Mouse (Mus musculus) left cerebral cortex, adult 8-10 months (tissue): ENCODE results near the gene Wdr62. TPM values are rescaled to one million over a fixed set of nuclear protein-coding genes. Genes with fewer than 3 reads are reported as not detected.
A peak's percentile ranks its signal among the peaks of the same experiment; 100 is the strongest.
"Not testable (repeated sequence)": the region's sequence is repeated elsewhere in the genome, so short reads cannot be mapped to it uniquely, and the experiment has no call there.

Source experiments
- DNase-seq, 2 experiments: peaks; one replicate each; pipeline ENCODE4 v3.0.0; 2022; ENCODE audit warnings: low spot score in 2 of 2
- total RNA-seq, 4 experiments: library from RNA; stranded (reverse); gene quantifications; 2 replicates each; pipeline ENCODE4 v1.2.4; 2022

Gene Wdr62
- total RNA-seq, 4 experiments from 2014 or later, result 1.4 to 2.9 (median 1.8) TPM

GRCm38 (mm10) chr7:30206364-30206763 lies 73.9 kb downstream of the Wdr62 start:
- not testable (repeated sequence) for DNase-seq

GRCm38 (mm10) chr7:30205383-30205782 lies 74.8 kb downstream of the Wdr62 start:
- no peak for DNase-seq

GRCm38 (mm10) chr7:30204380-30204779 lies 75.8 kb downstream of the Wdr62 start:
- no peak for DNase-seq

GRCm38 (mm10) chr7:30202895-30203690 lies 77.1 kb downstream of the Wdr62 start:
- no peak for DNase-seq

- not testable (repeated sequence) for DNase-seq
These were observed 79.6 kb downstream of the Wdr62 start for GRCm38 (mm10) chr7:30200661-30201060.

GRCm38 (mm10) chr7:30200200-30200599 lies 80.0 kb downstream of the Wdr62 start:
- no peak for DNase-seq

GRCm38 (mm10) chr7:30199498-30200139 lies 80.6 kb downstream of the Wdr62 start:
- DNase-seq, result no peak

- DNase-seq, result no peak
These were observed 81.7 kb downstream of the Wdr62 start, which contains the start of gene Capns1 for GRCm38 (mm10) chr7:30198481-30198971. Gene Capns1, minus strand, starts transcription at chr7:30198811.

GRCm38 (mm10) chr7:30197592-30198129 lies 82.6 kb downstream of the Wdr62 start:
- DNase-seq, result no peak

GRCm38 (mm10) chr7:30196171-30196570 lies 84.0 kb downstream of the Wdr62 start:
- DNase-seq, result no peak

GRCm38 (mm10) chr7:30195461-30195860 lies 84.8 kb downstream of the Wdr62 start:
- no peak for DNase-seq

GRCm38 (mm10) chr7:30194884-30195283 lies 85.3 kb downstream of the Wdr62 start:
- peak; percentile 76 to 93 for DNase-seq

GRCm38 (mm10) chr7:30194101-30194831 lies 86.0 kb downstream of the Wdr62 start:
- DNase-seq, result no peak

GRCm38 (mm10) chr7:30193581-30194100 lies 86.6 kb downstream of the Wdr62 start:
- DNase-seq, result peak in 1 of 2 experiments; percentile 58

- no peak for DNase-seq
These were observed 87.2 kb downstream of the Wdr62 start for GRCm38 (mm10) chr7:30193013-30193412.

- DNase-seq, result no peak
These were observed 88.1 kb downstream of the Wdr62 start for GRCm38 (mm10) chr7:30192088-30192487.

Other genes starting within 250 kb of the Wdr62 start
- gene Zfp14, start 229.0 kb downstream of the Wdr62 start, total RNA-seq, result 10 to 100 TPM in 2 of 4 experiments, 1 to 10 TPM in 2; 7.5 to 10.8 (median 9.9) TPM
- gene Zfp82, start 207.5 kb downstream of the Wdr62 start, total RNA-seq, result 1 to 10 TPM; 5.7 to 6.5 (median 5.7) TPM
- under 1 TPM in 1 of 4 experiments, not detected in 3; 0.58 TPM for gene Gm26920, start 190.0 kb downstream of the Wdr62 start, total RNA-seq
- 10 to 100 TPM in 2 of 4 experiments, 1 to 10 TPM in 2; 9.3 to 11.2 (median 10.4) TPM for gene Zfp566, start 189.9 kb downstream of the Wdr62 start, total RNA-seq
- 10 to 100 TPM; 65.7 to 79.1 (median 70.9) TPM for gene Zfp260, start 185.6 kb downstream of the Wdr62 start, total RNA-seq
- gene Zfp382, start 158.5 kb downstream of the Wdr62 start, total RNA-seq, result 10 to 100 TPM; 28.9 to 31.5 (median 30.1) TPM
- 10 to 100 TPM; 45.6 to 47.7 (median 46.7) TPM for gene Zfp146, start 110.7 kb downstream of the Wdr62 start, total RNA-seq
- 1 to 10 TPM; 3.7 to 9.1 (median 5.7) TPM for gene Cox7a1, start 96.3 kb downstream of the Wdr62 start, total RNA-seq
- gene Capns1, start 81.6 kb downstream of the Wdr62 start, total RNA-seq, result 100 to 1,000 TPM; 173 to 205 (median 180) TPM
- 10 to 100 TPM; 56.6 to 66.4 (median 60.7) TPM for gene Polr2i, start 48.5 kb downstream of the Wdr62 start, total RNA-seq
- gene Tbcb, start 48.1 kb downstream of the Wdr62 start, total RNA-seq, result 100 to 1,000 TPM; 119 to 124 (median 122) TPM
- gene Ovol3, start 44.7 kb downstream of the Wdr62 start, total RNA-seq, result not detected
- under 1 TPM; 0.36 to 0.50 (median 0.38) TPM for gene Thap8, start 325 bp downstream of the Wdr62 start, total RNA-seq
- gene Clip3, start 11.3 kb upstream of the Wdr62 start, total RNA-seq, result 100 to 1,000 TPM; 377 to 471 (median 424) TPM
- gene Alkbh6, start 28.3 kb upstream of the Wdr62 start, total RNA-seq, result 10 to 100 TPM; 60.6 to 74.5 (median 62.8) TPM
- 10 to 100 TPM in 1 of 4 experiments, 1 to 10 TPM in 3; 7.4 to 10.5 (median 8.8) TPM for gene Syne4, start 34.4 kb upstream of the Wdr62 start, total RNA-seq
- under 1 TPM in 3 of 4 experiments, not detected in 1; 0.34 to 0.87 (median 0.48) TPM for gene E130208F15Rik, start 41.3 kb upstream of the Wdr62 start, total RNA-seq
- gene Sdhaf1, start 43.5 kb upstream of the Wdr62 start, total RNA-seq, result 10 to 100 TPM in 1 of 4 experiments, 1 to 10 TPM in 3; 8.3 to 10.0 (median 9.0) TPM
- gene Lrfn3, start 82.4 kb upstream of the Wdr62 start, total RNA-seq, result 10 to 100 TPM; 29.0 to 31.8 (median 31.0) TPM
- gene Tyrobp, start 133.3 kb upstream of the Wdr62 start, total RNA-seq, result 100 to 1,000 TPM in 2 of 4 experiments, 10 to 100 TPM in 2; 25.2 to 334 (median 134) TPM
- 1 to 10 TPM in 3 of 4 experiments, not detected in 1; 1.4 to 3.0 (median 2.1) TPM for gene Hcst, start 139.4 kb upstream of the Wdr62 start, total RNA-seq
- gene Nfkbid, start 141.3 kb upstream of the Wdr62 start, total RNA-seq, result 1 to 10 TPM; 2.2 to 4.5 (median 2.8) TPM
- gene Aplp1, start 165.1 kb upstream of the Wdr62 start, total RNA-seq, result 1,000 to 10,000 TPM; 1,239 to 1,309 (median 1,269) TPM
- 10 to 100 TPM in 1 of 4 experiments, 1 to 10 TPM in 3; 5.5 to 10.2 (median 7.5) TPM for gene Kirrel2, start 177.3 kb upstream of the Wdr62 start, total RNA-seq
- under 1 TPM; 0.68 to 0.82 (median 0.75) TPM for gene Nphs1, start 177.9 kb upstream of the Wdr62 start, total RNA-seq
- gene Prodh2, start 213.2 kb upstream of the Wdr62 start, total RNA-seq, result not detected